Mouse (Mus musculus) monocyte, adult 5-6 weeks (primary cell): ENCODE data around the gene Rwdd1. TPM values are rescaled to one million over a fixed set of nuclear protein-coding genes. Genes with fewer than 3 reads are reported as not detected.
"Not testable (repeated sequence)": the region's sequence is repeated elsewhere in the genome, so short reads cannot be mapped to it uniquely, and the experiment has no call there.

ENCODE experiments used
- ATAC-seq: fragments of 153-309, 156-312 bp; replicated peaks from 2 replicates; pipeline ENCODE4 v1.8.0; 2017; ENCODE audit warnings: mild to moderate bottlenecking; ENCODE audit not compliant: low TSS enrichment, insufficient number of reproducible peaks, severe bottlenecking, poor library complexity, low FRiP score
- total RNA-seq: library from RNA; stranded (forward); fragments of 200-1000, 200-491, 200-594 nt; gene quantifications from 3 replicates; pipeline ENCODE4 v1.2.3, GENCODE M21; 2017

The Rwdd1 gene
- total RNA-seq: 87.2 to 102 TPM (median 97.4 TPM) in 3 replicates

DNA sequence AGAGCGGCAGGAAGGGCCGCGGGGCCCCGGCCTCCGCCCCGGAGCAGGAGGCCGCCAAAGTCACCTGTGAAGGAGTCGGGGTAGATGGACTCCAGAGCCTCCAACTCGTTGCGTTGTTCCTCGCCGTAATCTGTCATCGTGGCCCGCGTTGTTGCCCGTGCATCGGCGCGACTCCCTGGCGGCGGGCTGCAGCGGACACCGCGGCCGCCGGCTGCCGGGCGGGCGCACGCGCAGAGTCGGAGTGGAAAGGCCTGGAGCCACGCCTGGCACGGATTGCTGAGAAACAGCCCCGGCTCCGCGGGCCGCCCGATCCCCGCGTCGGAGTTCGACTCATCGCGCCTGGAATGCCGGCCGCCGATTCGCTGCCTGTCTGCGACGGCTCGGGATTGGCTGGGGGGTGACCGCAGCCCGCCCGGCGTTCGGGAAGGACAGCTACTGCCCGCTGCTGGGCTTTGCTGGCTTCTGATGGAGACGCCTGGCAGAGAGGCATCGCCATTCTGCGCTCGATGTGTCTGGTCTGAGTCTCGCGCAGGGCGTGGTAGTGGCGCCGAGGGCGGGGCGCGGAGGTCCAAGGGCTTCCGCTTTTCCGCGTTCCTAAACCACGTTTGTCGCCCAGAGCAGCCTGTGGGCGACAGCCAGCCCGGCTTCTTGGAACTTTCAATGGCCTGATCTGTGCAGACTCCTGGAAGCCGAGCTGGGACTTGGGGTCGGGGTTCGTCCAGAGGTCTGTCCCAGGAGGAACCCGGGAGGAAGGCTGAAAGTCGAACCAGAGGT, at the start of gene Rwdd1:
Gene Rwdd1, minus strand, starts transcription at position 323 of the 774 bp plus-strand sequence.
- ATAC-seq: peak; percentile 97

DNA sequence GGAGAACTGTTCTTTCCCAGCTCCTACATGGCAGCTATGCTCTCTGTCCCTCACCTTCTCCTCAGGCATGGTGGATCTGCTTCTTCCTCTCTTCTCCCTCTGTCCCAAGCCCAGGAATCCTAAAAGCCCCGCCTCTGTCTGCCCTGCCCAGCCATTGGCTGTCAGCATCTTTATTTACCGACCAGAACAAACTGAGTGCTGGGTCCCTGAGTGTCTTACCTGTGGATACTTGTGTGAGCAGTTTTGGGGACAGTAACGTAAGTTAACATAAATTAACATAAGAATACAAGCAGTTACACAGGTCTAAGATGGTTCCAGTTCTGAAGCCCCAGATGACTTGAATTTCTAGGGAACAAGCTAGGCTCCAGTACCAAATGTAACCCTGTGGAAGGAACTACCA, 47.2 kb upstream of the Rwdd1 start:
- ATAC-seq: no peak

DNA sequence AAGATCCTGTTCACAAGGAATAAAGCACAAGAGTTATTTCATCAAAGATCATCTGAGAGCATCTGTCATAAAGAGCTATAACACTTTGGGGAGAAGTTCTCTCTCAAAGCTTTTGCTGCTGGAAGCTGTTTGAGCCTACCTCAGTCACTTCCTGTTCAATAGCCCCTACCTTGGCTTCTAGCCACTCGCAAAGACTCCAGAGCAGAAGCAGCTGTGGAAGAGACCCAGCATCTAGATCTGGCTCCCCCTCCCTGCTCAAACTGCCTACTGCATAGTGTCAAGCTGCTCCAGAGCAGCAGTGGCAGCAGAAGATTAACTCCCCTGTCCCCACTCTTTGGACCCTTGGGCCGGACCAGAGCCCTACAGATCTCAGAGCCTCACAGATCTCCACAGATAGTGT, 34.6 kb upstream of the Rwdd1 start:
- no peak for ATAC-seq

DNA sequence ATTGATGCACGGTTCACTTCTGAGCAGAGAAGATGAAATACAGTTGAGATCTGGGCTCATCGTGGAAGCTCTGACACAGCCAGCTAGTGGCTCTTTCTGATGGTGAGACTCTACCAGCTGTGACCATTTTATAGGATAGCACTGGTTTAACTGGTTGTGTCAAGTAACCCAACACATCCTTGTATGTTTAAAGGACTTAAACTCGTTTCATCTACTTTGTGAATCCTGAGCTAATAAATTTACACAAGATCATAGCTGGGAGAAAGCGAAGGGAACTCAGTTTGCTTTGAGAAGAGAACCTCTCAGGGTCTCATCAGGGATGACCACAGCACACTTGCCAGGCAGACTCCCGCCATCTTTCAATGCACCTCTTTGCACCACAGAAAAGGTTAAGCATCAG, 24.8 kb upstream of the Rwdd1 start, which contains the start of gene Calhm4:
Gene Calhm4, minus strand, starts transcription at position 101 of the 400 bp plus-strand sequence.
- no peak for ATAC-seq

DNA sequence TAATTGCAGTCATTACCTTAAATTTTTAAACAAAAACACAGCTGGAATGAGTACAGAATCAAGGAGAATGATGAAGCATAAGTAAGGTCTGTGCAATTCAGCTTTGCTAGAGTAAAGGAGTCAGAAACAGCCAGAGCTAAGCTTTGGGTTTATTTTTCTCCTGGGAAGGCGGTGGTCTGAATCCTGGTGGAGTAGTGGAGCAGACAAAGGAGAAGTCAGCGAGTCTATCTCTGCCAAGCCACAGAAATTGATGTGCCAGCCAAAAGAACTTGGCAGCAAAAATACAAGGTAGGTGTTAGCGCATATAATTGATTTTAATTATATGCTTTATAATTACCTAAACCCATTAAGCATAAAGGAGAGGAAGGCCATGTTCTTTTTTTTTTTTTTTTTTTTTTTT, 18.0 kb upstream of the Rwdd1 start, which contains the start of gene Trappc3l:
Gene Trappc3l, plus strand, starts transcription at position 197 of the 400 bp plus-strand sequence.
- no peak for ATAC-seq

DNA sequence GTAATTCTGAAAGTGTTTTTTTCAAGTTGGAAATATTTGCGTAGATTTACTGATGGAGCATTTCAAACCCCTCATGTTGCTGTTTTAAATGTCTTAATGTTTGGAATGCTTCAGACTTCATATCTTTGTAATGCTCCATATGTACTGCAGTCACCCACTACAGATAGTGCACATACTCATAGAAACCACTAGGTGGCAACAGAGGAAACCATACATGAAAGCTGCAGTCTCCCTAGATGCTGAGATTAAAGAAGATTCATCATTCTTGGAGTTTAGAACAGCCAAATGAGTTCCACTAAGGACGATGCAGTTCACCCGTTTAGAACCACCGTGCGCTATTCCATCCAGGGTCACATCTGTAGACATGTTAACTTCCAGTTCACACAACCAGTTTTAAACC, 17.2 kb upstream of the Rwdd1 start:
- peak; percentile 83 for ATAC-seq

DNA sequence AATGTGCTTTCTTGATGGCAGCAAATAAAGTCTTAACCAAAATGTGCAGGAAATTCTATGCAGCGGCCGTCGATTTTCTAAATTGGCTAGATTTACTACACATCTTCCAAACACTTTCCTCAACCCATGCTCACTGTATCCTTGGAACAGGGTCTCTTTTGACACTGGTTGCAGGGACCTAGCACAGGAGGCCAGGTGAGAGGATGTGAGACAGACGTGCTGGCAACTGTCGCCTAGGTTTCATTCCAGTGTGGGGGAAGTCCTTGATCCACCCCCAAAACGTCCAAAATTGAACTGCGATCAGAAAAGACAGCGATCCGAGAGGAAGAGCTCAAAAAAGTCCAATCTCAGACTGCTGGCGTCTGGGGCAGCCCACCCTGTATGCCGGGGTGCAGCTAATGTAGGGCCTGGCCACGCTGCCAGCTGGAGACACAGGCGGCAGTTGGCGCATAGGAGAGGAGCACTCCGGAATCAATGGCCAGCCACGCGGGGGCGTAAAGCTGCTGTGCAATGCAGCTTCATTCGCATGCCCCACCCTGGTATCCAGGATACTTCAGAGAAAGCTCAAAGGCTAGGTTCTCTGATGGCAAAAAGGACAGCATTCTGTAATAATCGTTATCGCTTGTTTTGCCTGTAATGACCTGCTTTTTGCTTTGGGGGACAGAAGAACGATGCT, 14.3 kb upstream of the Rwdd1 start:
- 0 out of 2 replicates have a peak, but pooled peaks have one; percentile 62 for ATAC-seq

DNA sequence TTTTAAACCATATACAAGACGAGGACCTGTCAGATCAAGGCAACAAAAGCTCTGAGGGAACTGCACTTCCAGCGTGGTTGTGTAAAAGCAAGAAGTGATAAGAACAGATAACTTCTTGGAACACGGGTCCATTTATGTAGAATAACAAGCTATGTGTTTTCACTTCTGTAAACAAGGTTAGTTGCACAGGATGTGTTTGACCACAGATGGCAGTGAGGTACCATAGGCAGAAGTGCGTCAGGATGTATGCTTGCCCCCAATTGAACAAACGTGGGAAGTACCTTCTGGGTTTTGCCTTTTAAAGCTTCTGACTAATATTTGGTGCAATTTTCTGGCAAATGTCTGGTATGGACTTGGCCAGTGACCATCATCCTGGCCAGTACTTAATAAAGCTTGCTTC, 10.9 kb upstream of the Rwdd1 start:
- no peak; the same call in 1 of the 2 replicates for ATAC-seq

DNA sequence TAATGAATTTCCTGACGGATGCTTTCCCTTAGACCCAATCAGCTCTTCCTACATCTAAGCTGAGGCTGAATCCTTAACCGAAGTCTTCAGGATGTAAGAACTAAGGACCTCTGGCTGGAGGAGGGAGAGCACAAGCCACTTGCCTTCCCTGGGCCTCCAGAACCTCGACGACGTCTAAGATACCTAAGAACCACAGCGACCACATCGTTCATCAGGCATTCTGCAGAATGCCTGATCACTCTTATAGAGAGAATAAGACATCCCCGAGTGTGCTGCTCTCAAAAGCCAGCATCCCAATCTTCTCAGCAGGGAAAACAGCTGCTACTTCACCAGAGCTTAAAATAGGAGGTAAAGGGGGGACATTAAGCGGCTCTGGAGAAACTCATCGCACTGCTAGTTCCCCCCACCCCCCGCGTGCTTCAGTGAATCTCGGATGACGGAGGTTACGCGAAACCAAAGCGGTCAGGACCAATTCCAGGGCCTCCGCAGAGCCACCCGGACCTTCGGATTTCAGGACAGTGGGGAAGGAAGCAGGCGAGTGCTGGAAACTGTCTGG, 600 bp downstream of the Rwdd1 start:
- ATAC-seq: no peak

DNA sequence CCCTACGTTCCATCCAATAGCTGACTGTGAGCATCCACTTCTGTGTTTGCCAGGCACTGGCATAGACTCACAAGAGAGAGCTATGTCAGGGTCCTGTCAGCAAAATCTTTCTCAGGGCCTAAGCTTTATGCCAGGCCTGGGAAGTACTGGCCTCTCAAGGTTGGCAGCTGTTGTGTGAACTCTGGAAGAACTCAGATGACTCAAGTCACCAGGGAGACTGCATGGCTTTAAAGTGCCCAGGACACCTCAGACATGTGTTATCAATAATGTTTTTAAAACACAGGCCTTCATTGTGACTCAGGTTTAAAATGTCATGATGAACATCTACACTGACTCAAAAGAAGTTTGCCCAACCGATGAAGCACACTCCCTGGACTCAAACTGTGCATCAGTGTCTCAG, 6.2 kb downstream of the Rwdd1 start:
- ATAC-seq: no peak

DNA sequence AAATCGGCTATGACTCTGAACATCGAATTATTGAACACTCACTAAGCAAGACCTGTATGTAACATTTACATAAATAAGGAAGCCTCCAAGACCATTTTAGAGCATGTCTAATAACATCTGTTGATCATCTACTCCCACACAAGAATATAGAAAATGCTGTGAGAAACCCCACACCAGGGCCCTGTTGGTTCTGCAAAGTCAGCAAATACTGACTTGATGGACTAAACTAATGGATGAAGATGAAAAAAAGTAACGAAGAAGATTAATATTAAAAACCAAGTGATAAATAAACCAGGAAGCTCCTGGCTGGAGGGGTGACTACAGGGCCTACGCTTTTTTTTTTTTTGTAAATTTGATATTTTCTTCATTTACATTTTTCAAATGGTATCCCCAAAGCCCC, 6.8 kb downstream of the Rwdd1 start:
- no peak for ATAC-seq

DNA sequence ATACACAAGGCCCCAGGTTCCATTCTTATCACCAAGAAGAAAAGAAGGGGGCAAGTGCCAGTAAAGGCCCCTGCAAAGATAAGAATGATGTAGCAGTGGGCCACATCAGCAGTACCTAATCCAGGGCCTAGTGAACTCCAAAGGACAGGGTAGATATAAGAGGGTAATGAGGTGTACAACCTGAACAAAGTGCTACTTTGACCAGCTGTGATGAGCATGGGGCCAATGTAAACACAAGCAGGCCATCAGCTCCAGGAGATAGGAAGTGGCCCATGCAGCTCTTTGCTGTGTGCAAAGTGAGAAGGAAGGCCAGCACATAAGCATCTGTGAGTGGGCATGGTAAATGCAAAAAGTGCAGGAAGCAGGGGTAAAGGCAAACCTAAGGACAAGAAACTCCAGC, 21.0 kb downstream of the Rwdd1 start:
- ATAC-seq: no peak

DNA sequence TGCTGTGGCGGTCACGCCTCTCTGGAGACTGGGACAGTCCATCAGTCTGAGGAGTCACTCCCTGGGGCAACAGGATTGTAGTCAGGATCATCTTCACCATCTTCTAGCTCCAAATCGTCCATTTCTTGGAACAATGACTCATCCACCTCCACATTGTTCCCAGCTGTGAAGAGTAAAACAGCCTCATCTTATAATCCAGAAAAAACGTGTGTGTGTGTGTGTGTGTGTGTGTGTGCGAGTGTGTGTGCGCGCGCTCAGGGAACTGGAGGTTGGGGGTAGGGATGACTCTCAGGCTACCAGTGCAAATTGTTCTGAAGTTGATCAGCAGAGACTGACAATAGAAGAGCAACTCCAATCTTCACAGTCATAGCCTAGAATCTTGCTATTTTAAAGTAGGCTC, 22.7 kb downstream of the Rwdd1 start:
- not testable (repeated sequence) for ATAC-seq

DNA sequence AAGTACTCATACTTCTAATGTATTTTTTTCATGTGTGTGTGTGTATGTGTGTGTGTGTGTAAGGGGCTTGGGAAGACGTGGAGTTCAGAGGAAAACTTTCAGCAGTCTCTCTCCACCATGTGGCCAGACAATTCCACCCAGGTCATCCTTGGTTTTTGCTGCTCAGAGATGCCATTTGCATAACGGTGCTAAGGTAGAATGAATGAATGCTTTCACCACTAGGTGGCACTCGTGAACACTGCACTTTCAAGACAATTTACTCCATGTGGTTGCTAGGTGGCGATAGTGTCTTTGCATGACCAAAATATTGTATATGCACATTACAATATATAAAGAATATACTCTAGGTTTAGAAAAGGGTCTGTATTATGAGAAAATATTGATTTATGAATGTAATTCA, 32.7 kb downstream of the Rwdd1 start:
- ATAC-seq: peak; percentile 96

DNA sequence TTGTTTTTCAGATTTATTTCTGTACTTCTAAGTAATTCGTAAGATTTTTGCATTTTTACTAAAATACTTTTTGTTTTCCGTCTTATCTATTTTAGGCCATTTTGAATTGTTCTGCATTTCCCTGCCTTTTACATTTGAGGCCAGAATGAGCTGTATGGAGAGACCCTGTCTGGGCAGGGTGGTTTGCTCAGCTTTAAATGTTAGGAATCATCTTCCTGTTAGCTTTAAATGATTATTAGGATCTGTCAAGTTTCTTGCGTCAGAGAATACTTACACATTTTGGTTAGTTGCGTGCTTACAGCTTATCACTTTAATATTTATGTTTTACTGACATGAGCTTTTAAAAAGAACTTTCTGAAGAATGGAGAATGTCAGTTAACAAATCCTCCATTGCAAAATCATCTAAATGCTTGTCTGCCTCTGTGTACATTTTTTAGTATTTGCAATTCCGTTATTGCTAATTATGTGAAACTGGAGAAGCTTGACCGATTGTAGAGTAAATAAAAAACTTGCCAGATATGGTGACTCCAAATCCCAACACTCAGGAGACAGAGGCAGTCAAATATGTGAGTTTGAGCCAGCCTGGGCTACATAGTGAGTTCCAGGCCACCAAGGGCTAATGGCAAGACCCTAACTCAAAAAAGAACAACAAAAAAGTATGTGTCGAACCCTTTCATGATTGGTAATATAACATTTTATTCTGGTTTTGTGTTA, 44.5 kb downstream of the Rwdd1 start:
- no peak for ATAC-seq

DNA sequence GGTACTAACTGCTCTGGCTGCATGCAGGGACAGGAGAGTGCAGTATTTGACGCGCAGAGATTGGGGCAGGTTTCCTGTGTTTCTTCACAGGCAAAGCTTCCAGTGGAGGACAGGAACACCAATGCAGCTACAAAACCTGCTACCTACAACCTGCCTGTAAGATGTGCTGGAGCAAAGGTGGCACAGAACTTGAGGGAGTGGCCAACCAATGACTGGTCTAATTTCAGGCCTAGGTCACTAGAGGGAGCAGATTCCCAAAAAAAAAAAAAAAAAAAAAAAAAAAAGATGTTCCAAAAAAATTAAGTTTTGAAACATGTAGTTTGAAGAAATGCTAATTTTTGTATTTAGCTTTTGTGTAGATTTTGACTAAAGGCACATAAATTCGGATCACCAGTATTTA, 66.9 kb downstream of the Rwdd1 start:
- no peak for ATAC-seq

DNA sequence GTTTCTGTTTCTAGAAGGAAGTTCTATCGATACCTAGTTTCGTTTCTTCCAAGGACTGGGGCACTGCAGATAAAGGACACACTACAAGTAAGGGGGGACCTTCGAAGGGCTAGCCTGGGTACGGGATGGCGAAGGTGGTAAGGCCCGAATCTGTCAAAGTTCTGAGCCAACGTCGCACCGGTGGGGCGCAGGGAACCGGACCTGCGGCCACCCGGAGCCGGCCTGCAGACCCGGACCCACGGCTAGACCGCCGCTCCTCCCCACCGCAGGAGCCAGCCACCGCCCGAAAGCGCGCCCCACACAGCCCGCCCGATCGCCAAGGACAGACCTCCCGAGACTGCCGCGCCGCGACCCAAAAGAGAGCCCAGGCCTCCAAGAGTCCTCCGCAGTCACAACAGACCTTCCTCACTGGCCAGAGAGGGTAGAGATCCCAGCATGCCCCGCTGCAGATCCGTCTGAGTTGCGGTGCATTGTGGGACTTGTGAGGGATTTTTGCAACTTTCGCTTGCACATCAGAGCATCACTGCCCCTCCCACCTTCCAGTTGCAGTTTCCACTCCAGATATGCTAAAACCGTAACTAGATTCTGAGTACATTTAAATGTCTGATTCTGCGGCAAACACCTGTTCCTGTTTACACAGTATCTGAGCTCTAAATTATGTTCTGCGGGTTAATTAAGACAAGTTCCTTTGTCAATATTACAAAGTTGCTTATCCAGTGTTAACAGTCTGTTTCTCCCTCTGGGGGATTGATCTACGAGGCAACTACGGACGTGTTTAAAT, 68.4 kb downstream of the Rwdd1 start, which contains the start of gene Zup1:
Gene Zup1, minus strand, starts transcription at position 467 of the 781 bp plus-strand sequence.
- peak; percentile 99 for ATAC-seq
